Mouse (Mus musculus) olfactory bulb, adult 2 months (tissue): ENCODE measurements around the gene Metap2.

Experiments used
- CTCF ChIP-seq: fragments of 200-500 bp; IDR thresholded peaks from 2 replicates; pipeline ENCODE4 v1.5.1; 2012; ENCODE audit warnings: low read depth, mild to moderate bottlenecking, low read length, moderate library complexity; ENCODE audit not compliant: insufficient read depth
- POLR2A ChIP-seq: fragments of 200-500 bp; IDR thresholded peaks from 2 replicates; pipeline ENCODE4 v1.6.1; 2012; ENCODE audit warnings: mild to moderate bottlenecking, low read depth, low read length, moderate library complexity; ENCODE audit not compliant: insufficient read depth

DNA sequence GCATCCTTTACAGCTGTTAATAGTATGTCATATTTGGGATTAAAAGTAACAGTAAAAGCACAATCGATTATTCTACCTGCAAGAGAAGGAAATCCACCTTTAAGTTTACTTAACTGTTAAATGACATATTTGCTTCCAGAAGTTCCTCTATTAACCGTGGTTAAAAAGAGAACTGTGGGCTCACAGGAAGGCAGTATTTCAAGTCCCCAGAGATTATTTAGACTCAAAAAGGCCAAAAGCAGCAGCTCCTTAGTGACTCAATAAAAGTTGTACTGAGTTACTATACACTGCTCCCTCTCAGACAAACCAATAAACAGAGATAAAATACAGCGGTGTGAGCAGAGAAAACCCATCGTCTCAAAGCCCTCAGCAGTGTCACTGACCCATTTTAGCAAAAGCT lies 28.0 kb downstream of the Metap2 start:
- TF ChIP-seq POLR2A = no peak
- no peak for TF ChIP-seq CTCF
